21 mouse cellular contexts compared by ENCODE assay signal in genomic region chr3:69578791-69579190, GRCm38 (mm10). TPM values are rescaled to one million over a fixed set of nuclear protein-coding genes. Genes with fewer than 3 reads are reported as not detected.
DNase-seq lines count a peak whose midpoint lies in the region; ATAC-seq and TF ChIP-seq lines count a peak whose summit lies in the region.
"Had no signal": no experiment of that assay in that cellular context is flagged by ENCODE, and none has a peak within 500 bp of the region (broad histone marks: within the 10 kb centered on the region; RNA-seq: fewer than 3 reads in every experiment).

No protein-coding gene starts in this region.

- peak; percentile 39 for TF ChIP-seq CTCF in heart, adult 2 months (IDR thresholded peaks at IDR 0.05)
- peak; percentile 31; the same call in 1 of the 2 replicates for TF ChIP-seq CTCF in liver, adult 2 months (IDR thresholded peaks at IDR 0.05; ENCODE audit: low read depth, low read length)

- H3K27me3 ChIP-seq in heart, adult 2 months (ENCODE audit: control insufficient read depth, insufficient read depth, low read length), result no peaks in the 10 kb centered on the region
- H3K27me3 ChIP-seq in liver, adult 2 months (ENCODE audit: control insufficient read depth, insufficient read depth, low read length), result no peaks in the 10 kb centered on the region
- H3K27me3 ChIP-seq in liver, embryonic 11.5 days (replicated peaks; ENCODE audit: control insufficient read depth, insufficient read depth, low read length), result no peaks in the 10 kb centered on the region
- H3K27me3 ChIP-seq in splenic B cell, adult 2 months (ENCODE audit: control insufficient read depth, insufficient read depth, low read length, poor library complexity, severe bottlenecking), result no peaks in the 10 kb centered on the region
- H3K27me3 ChIP-seq: neural tube, embryonic 12.5 days; Patski had no signal

- H3K79me2 ChIP-seq in heart, adult 2 months (replicated peaks; ENCODE audit: control insufficient read depth, insufficient read depth, low read length), result no peaks in the 10 kb centered on the region
- H3K79me2 ChIP-seq in liver, adult 2 months (ENCODE audit: control insufficient read depth, insufficient read depth, low read length), result no peaks in the 10 kb centered on the region

- 97% methylated on average over 1 of the region's 1 CpGs for WGBS in heart, adult 2 months
- 94% methylated on average over 1 of the region's 1 CpGs for WGBS in liver, adult 2 months
- WGBS in liver, embryonic 11.5 days, result 93% methylated on average over 1 of the region's 1 CpGs

- no peak for TF ChIP-seq EP300 in heart, adult 2 months (IDR thresholded peaks at IDR 0.05; ENCODE audit: insufficient read depth, low read depth, low read length)

- intact Hi-C loops in heart, adult 2 months (cut with DNase I), result no loop called here

- no peak overlapping the region for H3K9ac ChIP-seq in heart, adult 2 months (ENCODE audit: low read depth, low read length)
- H3K9ac ChIP-seq in liver, adult 2 months (ENCODE audit: low read depth, low read length), result no peak overlapping the region
- no peak overlapping the region for H3K9ac ChIP-seq in liver, embryonic 11.5 days (ENCODE audit: low read depth, low read length)
- H3K9ac ChIP-seq: neural tube, embryonic 12.5 days had no signal

- H3K9me3 ChIP-seq in liver, embryonic 11.5 days (ENCODE audit: control insufficient read depth, low read length), result no peaks in the 10 kb centered on the region
- H3K9me3 ChIP-seq: neural tube, embryonic 12.5 days had no signal

- no peak for DNase-seq in heart, adult 2 months
- DNase-seq in heart, adult 11 months, result no peak
- no peak for DNase-seq in liver, adult 2 months (ENCODE audit: extremely low read depth, low read depth, low spot score)
- DNase-seq in liver, embryonic 11.5 days (ENCODE audit: low spot score), result no peak
- DNase-seq in brain, adult 2 months (ENCODE audit: low read depth, low spot score), result peak; percentile 40
- peak; percentile 7 for DNase-seq in splenic B cell, adult 2 months (ENCODE audit: low read depth, low spot score)
- DNase-seq in frontal cortex, postnatal 10 days (ENCODE audit: low spot score in 2 of 2), result no peak
- DNase-seq: adrenal gland, postnatal 10 days; cerebellum, adult 11-12 months; cerebellum, postnatal 25 days; gastrocnemius, postnatal 14 days; heart, postnatal 10 days; kidney, postnatal 10 days; lung, adult 18-20 months; right cerebral cortex, adult 18-20 months; thymus, adult 18-20 months had no signal

- H3K36me3 ChIP-seq in heart, adult 2 months (ENCODE audit: control insufficient read depth, insufficient read depth, low read length), result no peaks in the 10 kb centered on the region
- no peaks in the 10 kb centered on the region for H3K36me3 ChIP-seq in liver, adult 2 months (ENCODE audit: control insufficient read depth, insufficient read depth, low read length)
- no peaks in the 10 kb centered on the region for H3K36me3 ChIP-seq in liver, embryonic 11.5 days (ENCODE audit: control insufficient read depth, insufficient read depth, low read length)
- no peaks in the 10 kb centered on the region for H3K36me3 ChIP-seq in splenic B cell, adult 2 months (ENCODE audit: control insufficient read depth, insufficient read depth, low read length, poor library complexity, severe bottlenecking)

- no peak for ATAC-seq in liver, embryonic 11.5 days (replicated peaks; ENCODE audit: low FRiP score)
- ATAC-seq: activated CD4-positive, CD25-positive, alpha-beta regulatory T cell, adult 4 months; Patski had no signal

- H3K4me1 ChIP-seq in heart, adult 2 months (ENCODE audit: control insufficient read depth, insufficient read depth, low read length), result no peaks in the 10 kb centered on the region
- no peaks in the 10 kb centered on the region for H3K4me1 ChIP-seq in liver, adult 2 months (ENCODE audit: control insufficient read depth, insufficient read depth, low read length)
- no peaks in the 10 kb centered on the region for H3K4me1 ChIP-seq in liver, embryonic 11.5 days (replicated peaks; ENCODE audit: control insufficient read depth, insufficient read depth, low read length)
- H3K4me1 ChIP-seq: neural tube, embryonic 12.5 days had no signal

- no peak overlapping the region for H3K4me2 ChIP-seq in liver, embryonic 11.5 days
- H3K4me2 ChIP-seq: midbrain, embryonic 11.5 days; neural tube, embryonic 12.5 days had no signal

- no peak for TF ChIP-seq POLR2A in heart, adult 2 months (IDR thresholded peaks at IDR 0.05; ENCODE audit: insufficient read depth, low read depth, low read length)
- no peak for TF ChIP-seq POLR2A in liver, adult 2 months (IDR thresholded peaks at IDR 0.05; ENCODE audit: extremely low read depth, insufficient read depth, low read length)

- no peak overlapping the region for H3K4me3 ChIP-seq in heart, adult 2 months
- no peak overlapping the region for H3K4me3 ChIP-seq in liver, adult 2 months (ENCODE audit: insufficient read depth, low read depth, low read length)
- H3K4me3 ChIP-seq in liver, embryonic 11.5 days (ENCODE audit: low read depth, low read length), result no peak overlapping the region
- H3K4me3 ChIP-seq: neural tube, embryonic 12.5 days had no signal

- no peak overlapping the region for H3K27ac ChIP-seq in heart, adult 2 months
- H3K27ac ChIP-seq in liver, adult 2 months (replicated peaks; ENCODE audit: insufficient read depth, low read depth, low read length), result no peak overlapping the region
- H3K27ac ChIP-seq in liver, embryonic 11.5 days (ENCODE audit: low read depth, low read length), result no peak overlapping the region
- H3K27ac ChIP-seq: macrophage; neural tube, embryonic 12.5 days had no signal

RNA-seq across cellular contexts. Expression of gene B3galnt1, which starts 20.0 kb away (rescaled TPM):
- 1 to 10 TPM; 1.6 to 2.0 TPM for total RNA-seq in heart, adult 2 months (2021)
- 2.3 and 2.4 TPM in 2 replicates for polyA plus RNA-seq in heart, adult 2 months (2012; rRNA removed)
- total RNA-seq in liver, adult 2 months (2014; rRNA removed), result 1.1 and 1.3 TPM in 2 replicates
- 0.12 and 0.57 TPM in 2 replicates for polyA plus RNA-seq in liver, adult 2 months (2012; rRNA removed)
- 10.0 and 11.3 TPM in 2 replicates for polyA plus RNA-seq in liver, embryonic 11.5 days (2014; fragmentation: Nextera tagmentation; extraction: Ambion mirVana)
- polyA plus RNA-seq: activated CD4-positive, CD25-positive, alpha-beta regulatory T cell, adult 4 months had no signal

Comparison
In these comparisons a context has a peak if more than half of its experiments do, and no peak if none do; other contexts are left out.
1. DNase-seq: peak in brain, adult 2 months (single experiment) and splenic B cell, adult 2 months (single experiment); none in heart, adult 2 months (0 of 2), heart, adult 11 months (single experiment), liver, adult 2 months (single experiment), liver, embryonic 11.5 days (single experiment) and frontal cortex, postnatal 10 days (0 of 2).